Mouse (Mus musculus): ENCODE measurements around the gene Ms4a12. TPM values are rescaled to one million over a fixed set of nuclear protein-coding genes. Genes with fewer than 3 reads are reported as not detected.

Ms4a12 gene
- not detected for total RNA-seq (2023)

DNA sequence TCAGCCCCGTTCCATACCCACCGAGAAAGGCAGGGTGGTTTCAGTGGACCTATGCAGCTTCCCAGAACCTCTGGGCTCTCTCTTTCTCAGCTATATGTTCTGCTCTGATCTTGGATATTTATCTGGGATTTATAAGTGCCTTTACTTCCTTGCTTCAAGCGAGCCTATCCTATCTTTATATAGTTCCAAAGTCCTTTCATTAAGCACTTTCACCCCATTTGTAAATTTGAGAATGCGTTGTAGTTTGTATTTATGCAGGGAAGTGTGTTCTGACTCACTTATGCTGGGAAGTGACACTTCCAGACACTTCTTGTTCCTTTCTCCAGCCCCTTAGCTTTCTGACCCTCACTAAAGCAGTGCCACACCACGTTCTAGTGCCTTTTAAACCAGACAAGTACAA lies at the start of gene Ms4a12:
Gene Ms4a12 (minus strand): TSS at position 101 of the 400 bp plus-strand sequence.

DNA sequence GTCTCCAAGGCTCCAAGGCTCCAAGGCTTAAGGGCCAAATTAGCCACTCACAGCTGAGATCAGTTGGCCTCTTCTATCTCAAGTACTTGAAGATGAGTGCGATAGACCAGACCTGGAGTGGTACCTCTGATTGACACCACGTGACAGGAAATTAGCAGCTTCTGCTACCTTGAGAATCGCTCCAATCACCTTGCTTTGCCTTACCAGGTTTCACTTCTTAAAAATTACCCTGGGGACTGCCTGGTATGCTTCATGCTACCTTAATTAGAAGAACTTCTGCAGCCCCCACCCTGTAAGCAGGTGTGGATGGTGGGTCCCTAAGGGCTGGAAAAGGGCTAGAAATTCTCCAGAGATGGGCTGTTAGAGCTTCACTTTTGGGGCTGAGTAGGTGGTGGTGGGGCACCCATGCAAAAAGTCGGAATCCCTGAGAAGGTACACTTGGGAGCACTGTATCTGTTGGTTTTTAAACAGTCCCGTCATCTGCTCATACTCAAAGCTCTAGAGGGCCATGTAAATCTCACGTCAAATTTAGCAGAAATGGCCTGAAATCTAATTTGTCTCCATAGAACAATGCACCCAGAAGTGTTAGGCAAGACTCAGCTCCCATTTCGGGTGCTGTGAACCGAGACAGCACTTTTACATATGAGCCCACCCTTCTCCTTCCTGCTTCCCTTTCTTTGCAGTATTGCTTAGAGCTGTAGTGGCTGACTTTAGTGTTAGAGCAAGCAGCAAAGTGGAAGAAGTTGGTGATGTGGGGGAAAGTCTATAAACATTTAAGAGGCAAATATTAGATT lies 34.0 kb upstream of the Ms4a12 start, which contains the start of gene Ms4a1:
Gene Ms4a1 (minus strand): TSS at position 190 of the 794 bp plus-strand sequence.

DNA sequence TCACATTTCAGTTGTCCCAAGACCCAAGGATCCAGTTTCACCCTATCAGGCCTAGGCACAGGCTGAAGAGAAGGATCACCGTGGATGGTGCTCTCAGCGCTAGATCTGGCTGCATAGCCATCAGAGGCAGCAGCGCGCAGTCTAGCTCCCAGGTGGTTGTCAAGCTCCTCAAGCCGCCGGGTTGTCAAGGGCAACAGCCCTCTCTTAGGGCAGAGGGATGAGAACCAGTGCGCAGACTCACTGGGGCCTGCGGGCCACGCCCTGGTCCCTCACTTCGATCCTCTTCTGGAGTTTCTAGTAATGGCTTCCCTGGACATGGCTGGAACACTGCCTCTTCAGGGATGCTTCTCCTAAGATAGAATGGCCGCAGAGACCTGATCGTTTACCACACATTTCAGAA lies 35.7 kb downstream of the Ms4a12 start, which contains the start of gene Ms4a13:
Gene Ms4a13 (minus strand): TSS at position 192 of the 400 bp plus-strand sequence.

DNA sequence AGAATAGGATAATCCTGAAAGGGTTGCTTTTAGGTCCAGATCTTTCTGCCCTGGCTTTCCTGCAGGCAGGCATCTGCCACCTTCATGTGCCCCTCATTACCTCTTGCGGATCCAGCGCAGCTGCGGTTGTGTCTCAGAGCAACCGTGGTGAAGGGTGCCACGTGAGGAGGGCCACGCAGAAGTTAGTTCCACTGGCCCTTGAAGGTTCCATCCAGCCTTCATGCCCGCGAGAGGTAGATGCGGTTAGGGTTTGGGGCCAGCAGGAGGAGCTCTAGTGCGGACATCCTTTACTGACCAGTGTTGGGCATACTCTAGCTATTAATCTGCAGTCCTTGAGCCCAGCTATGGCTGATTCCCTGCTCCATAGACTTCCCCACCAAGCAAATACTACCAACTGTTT lies 67.1 kb downstream of the Ms4a12 start, which contains the start of gene 1700025F22Rik:
Gene 1700025F22Rik (minus strand): TSS at position 149 of the 400 bp plus-strand sequence.

Other genes with a start within 250 kb of the Ms4a12 start
- gene Ms4a15, start 239.2 kb downstream of the Ms4a12 start, total RNA-seq (2023), result not detected
- not detected for gene Ms4a18, start 214.4 kb downstream of the Ms4a12 start, total RNA-seq (2023)
- 10 to 100 TPM; 41.2 to 41.4 TPM for gene Ms4a8a, start 151.3 kb downstream of the Ms4a12 start, total RNA-seq (2023)
- gene 1700017D01Rik, start 101.6 kb downstream of the Ms4a12 start, total RNA-seq (2023), result not detected
- gene 1700025F22Rik, start 67.1 kb downstream of the Ms4a12 start, total RNA-seq (2023), result not detected
- gene Ms4a13, start 35.7 kb downstream of the Ms4a12 start, total RNA-seq (2023), result not detected
- 1 to 10 TPM; 1.1 to 3.0 TPM for gene Ms4a1, start 33.8 kb upstream of the Ms4a12 start, total RNA-seq (2023)
- not detected for gene Ms4a5, start 51.4 kb upstream of the Ms4a12 start, total RNA-seq (2023)
- not detected for gene Ms4a14, start 82.0 kb upstream of the Ms4a12 start, total RNA-seq (2023)
- not detected for gene Ms4a7, start 103.7 kb upstream of the Ms4a12 start, total RNA-seq (2023)
- gene Ms4a4a, start 143.1 kb upstream of the Ms4a12 start, total RNA-seq (2023), result 10 to 100 TPM; 12.6 to 26.8 TPM
- gene Ms4a4c, start 172.3 kb upstream of the Ms4a12 start, total RNA-seq (2023), result 10 to 100 TPM; 44.8 to 48.7 TPM
- 10 to 100 TPM; 11.0 to 11.5 TPM for gene Ms4a4b, start 211.1 kb upstream of the Ms4a12 start, total RNA-seq (2023)
- gene Ms4a6c, start 236.9 kb upstream of the Ms4a12 start, total RNA-seq (2023), result 100 to 1,000 TPM; 214 to 241 TPM

Data from neutrophil, adult 83 days (primary cell).